Mouse (Mus musculus): ENCODE results near the gene Nol6. TPM values are rescaled to one million over a fixed set of nuclear protein-coding genes. Genes with fewer than 3 reads are reported as not detected.
"Not testable (repeated sequence)": the region's sequence is repeated elsewhere in the genome, so short reads cannot be mapped to it uniquely, and the experiment has no call there.

Gene Nol6
- polyA plus RNA-seq, 1 experiment from 2014 or later, result 40.9 TPM

DNA sequence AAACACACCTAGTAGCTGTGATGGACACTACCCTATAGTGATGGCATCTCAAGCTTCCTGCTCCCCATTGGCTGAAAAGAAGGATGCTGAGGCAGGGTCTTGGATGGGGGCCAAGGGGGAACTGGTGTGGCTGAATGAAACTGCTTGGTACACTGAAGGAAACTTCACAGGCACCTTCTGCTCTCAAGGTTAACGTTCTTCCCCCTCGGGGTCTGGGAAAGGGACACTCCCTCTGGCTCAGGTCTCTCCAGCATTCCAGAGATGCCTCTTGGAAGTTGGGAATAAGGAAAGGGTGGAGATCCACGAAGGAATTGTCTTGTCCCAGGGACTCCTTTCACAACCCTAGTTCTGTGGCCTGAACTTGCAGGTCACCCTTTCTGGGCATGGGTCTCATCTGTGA lies 32.9 kb downstream of the Nol6 start:
- no peak overlapping the region for H3K27ac ChIP-seq
- WGBS, result 67% methylated on average over 3 of the region's 3 CpGs

DNA sequence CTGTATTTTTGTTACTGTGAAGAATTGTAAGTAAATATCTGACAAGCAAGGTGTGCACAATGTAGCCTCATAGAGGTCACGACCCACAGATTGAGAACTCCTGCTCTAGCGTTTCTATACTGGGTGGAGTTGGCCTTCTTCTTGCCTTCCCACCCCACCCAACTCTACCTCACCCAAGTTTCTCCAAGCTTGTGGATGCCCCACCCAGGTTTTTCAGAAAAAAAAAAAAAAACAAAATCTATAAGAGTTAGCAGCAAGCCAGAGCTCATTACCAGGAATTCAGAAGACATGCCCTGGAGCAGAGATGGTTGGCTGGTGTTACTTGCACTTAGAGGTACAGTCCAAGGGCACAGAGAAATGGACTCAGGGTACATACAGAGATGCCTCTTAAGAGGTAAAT lies 34.5 kb downstream of the Nol6 start:
- H3K4me1 ChIP-seq, result no peaks in the 10 kb centered on the region
- H3K27me3 ChIP-seq (replicated peaks), result no peaks in the 10 kb centered on the region
- 87% methylated on average over 2 of the region's 2 CpGs for WGBS
- no peak for ATAC-seq (replicated peaks)
- H3K4me3 ChIP-seq, result no peak overlapping the region
- H3K27ac ChIP-seq, result no peak overlapping the region
- H3K9me3 ChIP-seq, result no peaks in the 10 kb centered on the region
- no peaks in the 10 kb centered on the region for H3K36me3 ChIP-seq (replicated peaks)
- H3K9ac ChIP-seq, result no peak overlapping the region
- no peak overlapping the region for H3K4me2 ChIP-seq

More for the DNA sequence above, 32.9 kb downstream of the Nol6 start:
- H3K9ac ChIP-seq, result no peak overlapping the region
- 0 out of 2 replicates have a peak, but pooled peaks cover 2% of the 10 kb centered on the region for H3K27me3 ChIP-seq (replicated peaks)
- H3K4me3 ChIP-seq, result no peak overlapping the region
- ATAC-seq (replicated peaks), result no peak
- H3K4me2 ChIP-seq, result no peak overlapping the region
- H3K36me3 ChIP-seq (replicated peaks), result no peaks in the 10 kb centered on the region
- no peaks in the 10 kb centered on the region for H3K4me1 ChIP-seq
- no peaks in the 10 kb centered on the region for H3K9me3 ChIP-seq

DNA sequence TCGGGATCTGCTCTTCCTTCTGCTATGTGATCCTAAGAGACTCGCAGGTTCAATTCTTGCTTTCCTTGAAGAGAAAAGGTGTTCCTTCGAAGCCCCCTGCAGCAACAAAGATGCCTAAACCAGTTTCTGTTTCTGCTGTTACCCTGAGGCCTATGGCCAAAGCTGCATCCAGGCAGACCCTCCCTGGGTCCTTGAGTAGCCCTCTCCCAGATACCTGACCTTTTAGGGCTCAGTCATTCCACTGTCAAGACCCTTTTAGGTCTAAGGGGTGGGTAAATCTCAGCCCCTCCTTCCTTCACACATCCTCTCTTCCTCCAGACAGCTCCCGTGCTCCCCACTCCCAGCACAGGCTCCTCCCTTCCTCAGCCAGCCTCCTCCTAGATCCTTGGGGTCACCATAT lies 35.1 kb downstream of the Nol6 start:
- Histone ChIP-seq H3K4me2 (no peak overlapping the region), H3K27ac (no peak overlapping the region), H3K9me3 (no peaks in the 10 kb centered on the region), H3K36me3 (replicated peaks) (no peaks in the 10 kb centered on the region), H3K4me3 (no peak overlapping the region), H3K4me1 (no peaks in the 10 kb centered on the region), H3K27me3 (replicated peaks) (no peaks in the 10 kb centered on the region), H3K9ac (no peak overlapping the region)
- 88% methylated on average over 4 of the region's 4 CpGs for WGBS
- no peak for ATAC-seq (replicated peaks)

DNA sequence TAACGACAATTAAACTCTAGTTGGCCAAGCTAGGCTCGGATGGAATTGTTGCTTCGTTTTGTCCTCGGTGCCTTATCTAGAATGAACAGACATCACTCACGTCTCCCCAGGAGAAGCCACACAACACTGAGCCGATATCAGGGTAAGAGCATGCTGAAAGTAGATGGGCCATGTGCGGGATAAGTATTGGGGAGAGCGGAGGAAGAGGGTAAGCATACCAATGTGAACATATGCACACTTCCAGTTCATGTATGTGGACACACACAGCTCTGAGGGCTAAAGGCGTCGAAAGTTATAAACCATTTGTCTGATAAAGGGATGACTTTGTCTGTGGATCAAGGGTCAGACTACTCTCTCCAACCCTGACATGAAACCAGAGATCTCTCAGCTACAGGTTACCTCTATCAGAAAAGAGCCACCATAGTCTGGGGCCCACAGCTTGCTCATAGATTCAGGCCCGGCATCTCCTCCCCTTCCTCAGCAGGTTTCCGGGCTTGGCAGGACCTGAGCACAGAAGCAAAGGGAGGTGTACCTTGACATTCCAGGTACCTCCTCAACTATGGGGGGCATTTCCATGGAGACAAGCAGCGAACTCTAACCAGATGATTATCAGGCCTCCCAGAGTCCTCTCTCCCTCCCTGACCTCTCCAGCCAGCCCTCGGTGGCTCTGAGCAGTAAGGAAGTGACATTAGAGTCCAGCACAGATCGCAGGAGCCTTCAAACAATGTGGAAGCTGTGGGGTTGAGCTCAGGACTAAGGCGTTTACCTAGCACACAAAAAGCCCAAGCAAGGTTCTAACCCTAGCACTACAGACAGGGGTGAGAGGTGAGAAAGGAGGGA lies 36.6 kb downstream of the Nol6 start:
- Histone ChIP-seq H3K27me3 (replicated peaks) (no peaks in the 10 kb centered on the region), H3K9me3 (no peaks in the 10 kb centered on the region), H3K4me2 (no peak overlapping the region), H3K9ac (no peak overlapping the region), H3K4me1 (no peaks in the 10 kb centered on the region), H3K27ac (no peak overlapping the region), H3K36me3 (replicated peaks) (no peaks in the 10 kb centered on the region), H3K4me3 (no peak overlapping the region)
- WGBS, result 88% methylated on average over 16 of the region's 16 CpGs
- ATAC-seq (replicated peaks), result no peak

DNA sequence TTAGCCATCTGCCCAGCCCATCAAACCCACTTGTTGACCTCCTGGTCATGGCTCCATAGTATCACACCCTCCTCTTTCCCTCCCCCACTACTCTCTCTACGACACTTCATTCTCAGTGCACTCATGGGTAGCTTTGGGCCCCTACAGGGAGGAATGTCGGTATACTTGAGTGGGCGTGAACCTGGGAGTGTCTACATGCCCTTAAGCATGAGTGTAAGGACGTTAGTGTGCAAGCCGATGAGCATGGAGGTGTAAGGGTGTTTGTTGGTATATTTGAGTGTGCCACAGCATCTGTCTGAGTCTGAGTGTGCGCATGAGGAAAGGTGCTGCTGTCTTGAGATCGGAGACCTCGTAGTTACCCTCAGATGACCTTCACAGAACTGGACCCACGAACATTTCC lies 37.3 kb downstream of the Nol6 start:
- no peaks in the 10 kb centered on the region for H3K36me3 ChIP-seq (replicated peaks)
- H3K27me3 ChIP-seq (replicated peaks), result no peaks in the 10 kb centered on the region
- H3K9me3 ChIP-seq, result no peaks in the 10 kb centered on the region
- WGBS, result 78% methylated on average over 9 of the region's 9 CpGs
- H3K4me1 ChIP-seq, result no peaks in the 10 kb centered on the region
- H3K4me3 ChIP-seq, result no peak overlapping the region
- H3K27ac ChIP-seq, result no peak overlapping the region
- no peak overlapping the region for H3K9ac ChIP-seq
- no peak overlapping the region for H3K4me2 ChIP-seq
- ATAC-seq (replicated peaks), result no peak

- Histone ChIP-seq H3K4me3 (no peak overlapping the region), H3K4me2 (no peak overlapping the region), H3K27me3 (replicated peaks) (no peaks in the 10 kb centered on the region), H3K27ac (no peak overlapping the region), H3K9ac (no peak overlapping the region), H3K36me3 (replicated peaks) (no peaks in the 10 kb centered on the region), H3K4me1 (no peaks in the 10 kb centered on the region), H3K9me3 (no peaks in the 10 kb centered on the region)
- no peak for ATAC-seq (replicated peaks)
- WGBS, result 85% methylated on average over 4 of the region's 4 CpGs
These were observed 39.4 kb downstream of the Nol6 start for GRCm38 (mm10) chr4:41084819-41085218.

DNA sequence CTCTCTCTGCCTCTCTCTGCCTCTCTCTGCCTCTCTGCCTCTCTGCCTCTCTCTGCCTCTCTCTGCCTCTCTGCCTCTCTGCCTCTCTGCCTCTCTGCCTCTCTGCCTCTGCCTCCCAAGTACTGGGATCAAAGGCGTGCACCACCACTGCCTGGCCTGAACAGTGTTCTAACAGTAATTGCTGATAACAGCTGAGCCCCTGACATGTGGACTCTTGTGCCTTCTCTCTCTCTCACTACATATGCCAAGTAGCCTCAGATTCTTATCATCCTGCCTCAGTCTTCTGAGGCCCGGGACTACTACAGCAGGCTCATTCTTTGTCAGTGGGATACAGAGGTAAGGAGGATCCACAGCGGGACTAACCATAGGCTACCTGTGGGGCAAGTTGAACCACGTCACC lies 41.5 kb downstream of the Nol6 start:
- 73% methylated on average over 4 of the region's 4 CpGs for WGBS
- H3K4me1 ChIP-seq; H3K4me2 ChIP-seq; H3K9ac ChIP-seq; ATAC-seq (replicated peaks); H3K4me3 ChIP-seq; H3K27ac ChIP-seq; H3K36me3 ChIP-seq (replicated peaks); H3K9me3 ChIP-seq; H3K27me3 ChIP-seq (replicated peaks): not testable (repeated sequence)

- Histone ChIP-seq H3K9ac (no peak overlapping the region), H3K4me1 (no peaks in the 10 kb centered on the region), H3K9me3 (no peaks in the 10 kb centered on the region), H3K27ac (no peak overlapping the region), H3K36me3 (replicated peaks) (no peaks in the 10 kb centered on the region), H3K4me2 (no peak overlapping the region), H3K4me3 (no peak overlapping the region), H3K27me3 (replicated peaks) (no peaks in the 10 kb centered on the region)
- 75% methylated on average over 5 of the region's 5 CpGs for WGBS
- ATAC-seq (replicated peaks), result no peak
These were observed 42.5 kb downstream of the Nol6 start for GRCm38 (mm10) chr4:41081733-41082132.

DNA sequence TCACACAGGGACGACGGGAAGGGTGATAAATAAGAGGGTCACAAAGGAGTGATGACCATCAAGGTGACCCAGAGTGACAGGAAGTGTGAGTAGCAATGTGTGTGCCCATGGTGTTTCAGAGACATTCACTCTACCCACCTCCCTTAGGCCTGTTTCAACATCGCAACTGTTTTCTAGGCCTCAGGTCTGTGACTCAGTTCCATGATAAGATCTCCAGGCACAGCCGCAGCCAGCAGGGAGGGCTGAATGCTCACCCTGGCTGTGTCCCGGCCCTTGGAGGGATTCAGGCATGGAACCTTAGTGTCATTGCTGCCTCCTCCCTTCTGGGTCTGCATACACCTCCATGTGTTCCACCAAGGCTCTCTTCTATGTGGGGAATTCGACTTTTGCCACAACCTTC lies 45.5 kb downstream of the Nol6 start:
- ATAC-seq (replicated peaks), result no peak
- Histone ChIP-seq H3K4me3 (no peak overlapping the region), H3K4me1 (no peaks in the 10 kb centered on the region), H3K36me3 (replicated peaks) (no peaks in the 10 kb centered on the region), H3K4me2 (no peak overlapping the region), H3K27ac (no peak overlapping the region), H3K9me3 (no peaks in the 10 kb centered on the region), H3K27me3 (replicated peaks) (no peaks in the 10 kb centered on the region), H3K9ac (no peak overlapping the region)
- 78% methylated on average over 6 of the region's 6 CpGs for WGBS

DNA sequence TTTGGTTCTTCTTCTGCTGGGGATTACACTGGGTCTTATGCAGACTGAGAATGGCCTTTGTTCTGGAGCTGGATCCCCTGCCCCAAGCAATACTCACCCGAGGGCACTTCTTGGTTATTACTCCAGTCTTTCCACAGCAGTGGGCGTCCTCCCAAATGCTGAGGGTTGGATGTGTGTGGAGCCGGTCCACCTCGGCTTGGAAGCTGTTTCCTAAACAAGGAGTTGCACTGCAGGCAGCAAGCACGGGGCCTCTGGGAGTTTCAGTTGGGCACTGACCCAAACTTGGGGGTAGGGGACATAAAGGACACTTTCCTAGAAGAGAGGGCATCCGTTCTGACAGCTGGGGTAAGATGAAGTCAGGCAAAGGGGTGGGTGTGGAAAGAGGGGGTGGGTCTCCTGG lies 49.8 kb downstream of the Nol6 start:
- no peak overlapping the region for H3K4me3 ChIP-seq
- H3K36me3 ChIP-seq (replicated peaks), result no peaks in the 10 kb centered on the region
- no peaks in the 10 kb centered on the region for H3K9me3 ChIP-seq
- no peak overlapping the region for H3K9ac ChIP-seq
- H3K27me3 ChIP-seq (replicated peaks), result no peaks in the 10 kb centered on the region
- no peak for ATAC-seq (replicated peaks)
- H3K4me1 ChIP-seq, result no peaks in the 10 kb centered on the region
- WGBS, result 80% methylated on average over 6 of the region's 6 CpGs
- no peak overlapping the region for H3K27ac ChIP-seq
- H3K4me2 ChIP-seq, result no peak overlapping the region

DNA sequence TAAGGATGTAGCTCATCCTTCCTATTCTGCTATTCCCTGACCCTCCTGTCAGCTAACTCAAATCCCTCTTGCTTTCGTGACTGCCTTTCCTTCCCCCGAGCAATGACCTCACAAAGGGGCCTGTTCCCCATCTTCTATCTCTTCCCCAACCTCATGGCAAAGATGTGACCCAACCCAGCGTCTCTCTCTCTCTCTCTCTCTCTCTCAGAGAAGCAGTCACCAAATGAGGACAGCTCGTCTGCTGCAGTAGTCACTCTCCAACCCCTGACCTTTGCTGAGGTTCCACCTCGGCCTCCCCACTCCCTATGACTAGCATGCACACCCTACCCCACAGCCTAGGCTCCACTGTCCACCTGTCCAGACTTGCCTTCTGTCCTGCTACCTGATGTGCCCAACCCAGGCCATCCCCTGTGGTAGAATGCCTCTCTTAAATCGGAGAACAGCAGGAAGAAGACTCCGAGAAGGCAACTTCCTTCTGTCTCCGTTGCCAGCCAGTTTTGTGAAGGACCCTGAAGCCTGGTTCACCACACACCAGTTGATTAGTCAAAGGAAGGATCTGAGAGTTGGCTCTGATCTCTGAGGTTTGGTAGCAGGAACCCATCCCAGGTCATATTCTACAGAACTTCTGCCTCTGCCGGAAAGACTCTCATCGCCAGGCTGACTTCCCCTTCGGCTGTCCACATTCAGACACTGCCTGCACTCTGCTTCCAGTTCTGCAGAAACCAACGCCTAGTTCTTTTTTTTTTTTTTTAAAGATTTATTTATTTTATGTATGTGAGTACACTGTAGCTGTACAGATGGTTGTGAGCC lies 51.0 kb downstream of the Nol6 start:
- ATAC-seq (replicated peaks), result no peak
- Histone ChIP-seq H3K36me3 (replicated peaks) (no peaks in the 10 kb centered on the region), H3K9ac (no peak overlapping the region), H3K27me3 (replicated peaks) (no peaks in the 10 kb centered on the region), H3K9me3 (no peaks in the 10 kb centered on the region), H3K4me1 (no peaks in the 10 kb centered on the region), H3K4me3 (no peak overlapping the region), H3K4me2 (no peak overlapping the region), H3K27ac (no peak overlapping the region)
- WGBS, result 87% methylated on average over 12 of the region's 12 CpGs

DNA sequence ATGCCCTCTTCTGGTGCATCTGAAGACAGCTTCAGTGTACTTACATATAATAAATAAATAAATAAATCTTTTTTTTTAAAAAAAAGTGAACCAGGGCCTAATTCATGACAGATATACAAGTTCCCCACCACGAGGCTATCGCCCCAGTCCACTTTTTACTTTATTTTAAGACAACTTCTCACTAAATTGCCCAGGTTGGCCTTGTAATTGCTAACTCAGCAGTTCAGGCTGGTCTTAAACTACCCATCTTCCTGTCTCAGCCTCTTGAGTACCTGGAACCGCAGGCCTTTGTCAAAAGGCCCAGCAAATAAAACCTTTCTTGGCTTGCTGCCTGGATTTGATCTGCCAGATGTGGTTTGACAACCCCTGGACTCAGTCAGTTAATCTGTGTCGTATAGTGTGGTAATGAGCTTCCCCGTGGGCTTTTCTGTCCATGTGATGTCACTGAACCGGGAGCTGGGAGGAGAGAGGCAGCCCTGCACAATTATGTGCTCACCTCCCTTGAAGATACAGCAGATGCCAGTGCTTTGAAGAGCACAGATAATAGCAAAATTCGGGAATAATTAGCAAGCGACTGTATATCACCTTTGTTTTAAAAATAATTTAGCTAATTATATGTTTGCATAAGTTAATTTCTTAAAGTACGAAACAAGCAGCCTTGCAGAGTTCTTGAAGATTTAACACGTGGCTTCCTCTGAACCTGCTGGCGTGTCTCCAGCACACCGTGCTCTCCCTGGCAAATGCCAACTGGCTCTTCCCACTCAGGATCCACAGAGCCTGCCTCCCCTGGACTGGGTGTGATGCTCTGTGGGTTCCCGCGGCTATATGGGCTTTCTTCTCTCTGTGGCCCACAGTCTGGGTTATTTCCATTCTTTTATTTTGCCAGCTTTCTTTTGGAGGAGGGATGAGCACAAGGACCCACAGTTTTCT lies 52.5 kb downstream of the Nol6 start:
- 75% methylated on average over 14 of the region's 14 CpGs for WGBS
- H3K4me3 ChIP-seq, result no peak overlapping the region
- no peaks in the 10 kb centered on the region for H3K9me3 ChIP-seq
- ATAC-seq (replicated peaks), result no peak
- H3K4me1 ChIP-seq, result no peaks in the 10 kb centered on the region
- no peaks in the 10 kb centered on the region for H3K27me3 ChIP-seq (replicated peaks)
- no peak overlapping the region for H3K4me2 ChIP-seq
- no peaks in the 10 kb centered on the region for H3K36me3 ChIP-seq (replicated peaks)
- H3K9ac ChIP-seq, result no peak overlapping the region
- no peak overlapping the region for H3K27ac ChIP-seq
